Mouse (Mus musculus): ENCODE results near the gene Ift27. TPM values are rescaled to one million over a fixed set of nuclear protein-coding genes. Genes with fewer than 3 reads are reported as not detected.

The Ift27 gene
- 102 and 109 TPM in 2 replicates for polyA plus RNA-seq (2015; fragmentation: Nextera tagmentation; extraction: Ambion mirVana)

DNA sequence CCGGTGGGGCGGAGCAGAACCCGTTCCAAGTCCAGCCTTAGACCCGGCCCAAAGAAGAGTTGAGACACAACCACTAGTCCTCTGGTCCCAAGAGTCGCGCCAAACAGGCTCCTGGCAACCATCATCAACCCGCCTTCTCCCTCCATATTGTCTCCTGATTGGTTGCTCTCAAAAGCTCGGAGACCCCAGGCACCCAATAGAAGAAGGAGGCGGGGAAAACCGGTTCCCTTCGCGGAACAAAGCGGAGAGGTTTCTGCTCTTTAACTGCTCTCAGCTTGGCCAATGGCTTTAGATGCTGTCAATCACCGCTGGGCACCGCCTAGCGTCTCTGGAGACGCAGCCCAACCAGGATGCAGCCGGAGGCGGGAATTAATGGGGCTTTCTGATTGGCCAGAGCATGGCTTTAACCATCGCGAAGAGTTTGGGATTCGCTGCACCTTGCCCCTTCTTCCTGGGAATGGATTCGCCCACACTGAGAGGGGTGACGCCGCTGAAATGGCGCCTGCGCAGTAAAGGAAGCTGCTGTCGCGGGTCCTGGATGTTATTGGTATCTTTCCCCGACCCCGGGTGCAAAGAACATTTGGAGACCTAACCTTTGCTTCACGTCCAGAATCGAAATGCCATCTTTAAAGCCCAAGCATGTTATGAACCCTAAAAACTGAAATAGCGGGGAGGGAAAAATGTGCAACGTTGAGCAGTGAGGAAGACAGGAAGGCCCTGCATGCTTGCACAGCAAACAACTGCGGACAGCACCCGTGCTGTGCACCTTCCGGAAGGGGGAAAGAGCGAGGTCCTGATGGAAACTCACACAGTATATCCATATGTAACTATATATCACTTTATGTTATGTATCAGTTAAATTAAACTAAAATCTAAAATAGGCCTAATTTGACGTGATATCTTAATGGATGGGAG lies at the start of gene Ift27:
Ift27 (minus strand) TSS at position 136 of the 915 bp plus-strand sequence.
- WGBS: 1% methylated on average over 40 of the region's 40 CpGs
- H3K36me3 ChIP-seq: no peaks in the 10 kb centered on the region

DNA sequence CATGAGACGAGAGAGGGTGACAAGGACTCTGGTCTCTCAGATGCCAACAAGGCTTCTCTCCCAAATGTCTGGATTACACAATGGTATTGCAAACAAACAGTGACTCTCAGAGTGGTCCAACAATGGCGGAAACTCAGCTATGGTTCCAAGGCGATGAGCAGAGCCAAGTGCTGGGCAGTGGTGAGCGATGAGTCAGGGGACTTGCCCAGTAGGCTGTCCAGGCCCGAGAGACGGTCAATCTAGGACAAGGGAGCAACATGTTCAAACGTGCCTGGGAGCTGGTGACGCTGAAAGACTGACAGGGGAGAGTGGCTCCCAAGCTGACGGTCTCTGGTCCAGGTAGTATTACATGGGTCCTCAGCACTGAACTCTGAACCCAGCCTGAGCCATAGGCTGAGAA lies 41.4 kb upstream of the Ift27 start:
- H3K4me3 ChIP-seq: no peak overlapping the region
- H3K9ac ChIP-seq: no peak overlapping the region
- H3K27ac ChIP-seq (replicated peaks): no peak overlapping the region
- H3K4me2 ChIP-seq: no peak overlapping the region
- H3K36me3 ChIP-seq: no peaks in the 10 kb centered on the region
- H3K27me3 ChIP-seq: no peaks in the 10 kb centered on the region
- no peaks in the 10 kb centered on the region for H3K9me3 ChIP-seq
- ATAC-seq (ENCODE audit: low FRiP score, low read depth): no peak
- 87% methylated on average over 9 of the region's 9 CpGs for WGBS
- H3K4me1 ChIP-seq (replicated peaks): no peaks in the 10 kb centered on the region

More for the DNA sequence above, at the start of gene Ift27:
- Histone ChIP-seq H3K9me3 (no peaks in the 10 kb centered on the region), H3K4me2 (peak within 1 kb of the TSS; percentile 93), H3K27ac (replicated peaks) (peak within 1 kb of the TSS; percentile 89), H3K4me1 (replicated peaks) (peaks cover 50% of the 10 kb centered on the region), H3K4me3 (peak within 1 kb of the TSS; percentile 73), H3K27me3 (no peaks in the 10 kb centered on the region), H3K9ac (peak within 1 kb of the TSS; percentile 65)
- ATAC-seq (ENCODE audit: low FRiP score, low read depth): peak; percentile 97

- ATAC-seq (ENCODE audit: low FRiP score, low read depth): no peak
- no peaks in the 10 kb centered on the region for H3K27me3 ChIP-seq
- no peak overlapping the region for H3K4me3 ChIP-seq
- H3K4me1 ChIP-seq (replicated peaks): no peaks in the 10 kb centered on the region
- no peaks in the 10 kb centered on the region for H3K9me3 ChIP-seq
- no peak overlapping the region for H3K27ac ChIP-seq (replicated peaks)
- no peaks in the 10 kb centered on the region for H3K36me3 ChIP-seq
- 80% methylated on average over 8 of the region's 8 CpGs for WGBS
- no peak overlapping the region for H3K4me2 ChIP-seq
- H3K9ac ChIP-seq: no peak overlapping the region
Observed at GRCm38 (mm10) chr15:78211367-78211766, 37.5 kb upstream of the Ift27 start.

DNA sequence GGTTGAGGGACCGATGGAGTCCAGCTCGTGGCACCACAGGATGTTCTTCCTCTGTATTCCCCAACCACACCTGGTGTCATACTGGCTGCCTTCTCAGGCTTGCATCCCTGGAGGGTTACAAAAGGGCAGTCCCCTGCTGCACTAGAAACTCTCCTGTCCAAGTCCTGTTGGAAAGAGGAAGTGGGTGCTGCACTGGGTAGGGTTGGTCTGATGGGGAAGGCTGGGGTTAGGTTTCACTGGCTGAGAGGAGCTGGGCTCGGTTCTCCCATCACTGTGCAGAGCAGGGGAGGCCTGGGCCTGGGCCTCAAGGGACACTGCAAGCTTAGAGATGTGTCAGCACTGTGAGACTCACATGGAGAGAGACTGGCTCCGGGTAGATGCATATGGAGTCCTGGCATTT lies 36.3 kb upstream of the Ift27 start:
- H3K4me2 ChIP-seq: no peak overlapping the region
- no peak overlapping the region for H3K9ac ChIP-seq
- H3K27ac ChIP-seq (replicated peaks): no peak overlapping the region
- 0 out of 2 replicates have a peak, but pooled peaks cover 2% of the 10 kb centered on the region for H3K4me1 ChIP-seq (replicated peaks)
- H3K9me3 ChIP-seq: no peaks in the 10 kb centered on the region
- WGBS: 78% methylated on average over 4 of the region's 4 CpGs
- H3K4me3 ChIP-seq: no peak overlapping the region
- no peak for ATAC-seq (ENCODE audit: low FRiP score, low read depth)
- peaks cover 2% of the 10 kb centered on the region for H3K27me3 ChIP-seq
- H3K36me3 ChIP-seq: no peaks in the 10 kb centered on the region

GRCm38 (mm10) chr15:78206312-78206711 lies 32.4 kb upstream of the Ift27 start, which contains the start of gene Pvalb:
Pvalb (minus strand) TSS chr15:78206400.
- H3K9ac ChIP-seq: no peak within 1 kb of the TSS
- H3K4me3 ChIP-seq: no peak within 1 kb of the TSS
- no peak for ATAC-seq (ENCODE audit: low FRiP score, low read depth)
- H3K9me3 ChIP-seq: no peaks in the 10 kb centered on the region
- 93% methylated on average over 7 of the region's 7 CpGs for WGBS
- H3K4me2 ChIP-seq: no peak within 1 kb of the TSS
- no peaks in the 10 kb centered on the region for H3K36me3 ChIP-seq
- peaks cover 17% of the 10 kb centered on the region for H3K4me1 ChIP-seq (replicated peaks)
- H3K27ac ChIP-seq (replicated peaks): no peak within 1 kb of the TSS
- H3K27me3 ChIP-seq: peaks cover 26% of the 10 kb centered on the region

DNA sequence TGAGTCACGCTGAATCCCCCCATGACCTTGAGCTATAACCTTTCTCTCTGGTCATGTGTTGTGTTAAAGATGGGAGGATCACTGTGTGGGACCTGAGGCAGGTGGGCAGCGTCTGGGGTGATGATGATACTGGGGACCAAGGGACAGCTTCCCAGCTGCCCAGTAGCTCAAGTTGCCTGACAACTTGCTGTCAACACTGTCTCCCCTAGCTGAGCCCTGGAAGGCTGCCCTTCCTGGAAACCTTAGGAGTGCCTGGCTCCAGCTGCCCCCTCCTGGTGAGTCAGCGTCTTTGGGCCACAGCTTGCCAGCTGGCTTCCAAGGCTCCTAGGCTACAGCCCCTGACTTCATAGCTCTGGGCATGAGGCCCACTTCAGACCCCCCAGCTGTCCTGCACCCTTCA lies 31.3 kb upstream of the Ift27 start:
- no peak overlapping the region for H3K4me2 ChIP-seq
- WGBS: 33% methylated on average over 3 of the region's 3 CpGs
- H3K27ac ChIP-seq (replicated peaks): no peak overlapping the region
- ATAC-seq (ENCODE audit: low FRiP score, low read depth): peak; percentile 40; the same call in 1 of the 2 replicates
- no peaks in the 10 kb centered on the region for H3K36me3 ChIP-seq
- no peaks in the 10 kb centered on the region for H3K9me3 ChIP-seq
- H3K4me1 ChIP-seq (replicated peaks): peaks cover 17% of the 10 kb centered on the region
- H3K9ac ChIP-seq: no peak overlapping the region
- peaks cover 26% of the 10 kb centered on the region for H3K27me3 ChIP-seq
- no peak overlapping the region for H3K4me3 ChIP-seq

- Histone ChIP-seq H3K4me2 (peak overlapping the region; percentile 92), H3K9ac (peak overlapping the region; percentile 48), H3K9me3 (no peaks in the 10 kb centered on the region), H3K4me3 (peak overlapping the region; percentile 43), H3K36me3 (no peaks in the 10 kb centered on the region), H3K27me3 (peaks cover 26% of the 10 kb centered on the region), H3K4me1 (replicated peaks) (peaks cover 17% of the 10 kb centered on the region), H3K27ac (replicated peaks) (no peak overlapping the region)
- 1% methylated on average over 41 of the region's 41 CpGs for WGBS
- ATAC-seq (ENCODE audit: low FRiP score, low read depth): peak; percentile 83
Observed at GRCm38 (mm10) chr15:78204053-78204847, 30.3 kb upstream of the Ift27 start.

GRCm38 (mm10) chr15:78195096-78195880 lies 21.4 kb upstream of the Ift27 start:
- no peaks in the 10 kb centered on the region for H3K27me3 ChIP-seq
- H3K4me1 ChIP-seq (replicated peaks): no peaks in the 10 kb centered on the region
- H3K4me2 ChIP-seq: no peak overlapping the region
- WGBS: 75% methylated on average over 28 of the region's 28 CpGs
- no peak overlapping the region for H3K9ac ChIP-seq
- H3K36me3 ChIP-seq: no peaks in the 10 kb centered on the region
- no peak for ATAC-seq (ENCODE audit: low FRiP score, low read depth)
- no peak overlapping the region for H3K27ac ChIP-seq (replicated peaks)
- H3K4me3 ChIP-seq: no peak overlapping the region
- H3K9me3 ChIP-seq: no peaks in the 10 kb centered on the region

- H3K4me1 ChIP-seq (replicated peaks): no peaks in the 10 kb centered on the region
- no peak for ATAC-seq (ENCODE audit: low FRiP score, low read depth)
- H3K4me3 ChIP-seq: no peak overlapping the region
- no peak overlapping the region for H3K9ac ChIP-seq
- no peaks in the 10 kb centered on the region for H3K36me3 ChIP-seq
- H3K27ac ChIP-seq (replicated peaks): no peak overlapping the region
- 70% methylated on average over 3 of the region's 3 CpGs for WGBS
- H3K27me3 ChIP-seq: no peaks in the 10 kb centered on the region
- no peaks in the 10 kb centered on the region for H3K9me3 ChIP-seq
- H3K4me2 ChIP-seq: no peak overlapping the region
Observed at GRCm38 (mm10) chr15:78194320-78194719, 20.4 kb upstream of the Ift27 start.

- no peaks in the 10 kb centered on the region for H3K36me3 ChIP-seq
- H3K4me3 ChIP-seq: no peak overlapping the region
- no peaks in the 10 kb centered on the region for H3K27me3 ChIP-seq
- no peak overlapping the region for H3K4me2 ChIP-seq
- H3K9ac ChIP-seq: no peak overlapping the region
- WGBS: 90% methylated on average over 7 of the region's 7 CpGs
- H3K9me3 ChIP-seq: no peaks in the 10 kb centered on the region
- H3K27ac ChIP-seq (replicated peaks): no peak overlapping the region
- H3K4me1 ChIP-seq (replicated peaks): 0 out of 2 replicates have a peak, but pooled peaks cover 5% of the 10 kb centered on the region
- no peak for ATAC-seq (ENCODE audit: low FRiP score, low read depth)
Observed at GRCm38 (mm10) chr15:78189636-78190035, 15.7 kb upstream of the Ift27 start.

GRCm38 (mm10) chr15:78188546-78188945 lies 14.6 kb upstream of the Ift27 start:
- no peak overlapping the region for H3K4me3 ChIP-seq
- H3K36me3 ChIP-seq: no peaks in the 10 kb centered on the region
- ATAC-seq (ENCODE audit: low FRiP score, low read depth): no peak
- H3K27ac ChIP-seq (replicated peaks): no peak overlapping the region
- no peak overlapping the region for H3K4me2 ChIP-seq
- no peaks in the 10 kb centered on the region for H3K9me3 ChIP-seq
- no peaks in the 10 kb centered on the region for H3K27me3 ChIP-seq
- 88% methylated on average over 3 of the region's 3 CpGs for WGBS
- H3K4me1 ChIP-seq (replicated peaks): 0 out of 2 replicates have a peak, but pooled peaks cover 5% of the 10 kb centered on the region
- no peak overlapping the region for H3K9ac ChIP-seq
